Mouse (Mus musculus) CH12.LX (cell line): ENCODE measurements at regions not wholly inside any gene's neighbourhood (a gene's known extent, or its start where the extent isn't known, plus 50 kb on each side); places are given as distances from the start of the nearest gene placed in this dataset.
"Not testable (repeated sequence)": the region's sequence is repeated elsewhere in the genome, so short reads cannot be mapped to it uniquely, and the experiment has no call there.

Experiments
- DNase-seq: peaks from one replicate; pipeline ENCODE4 v3.0.0-alpha.2; 2013; ENCODE audit errors: extremely low read depth
- H3K27ac ChIP-seq: 2 replicates; pipeline ENCODE4 v1.5.1; 2012; ENCODE audit warnings: low read depth, mild to moderate bottlenecking, control low read depth, moderate library complexity; ENCODE audit not compliant: insufficient read depth
- H3K27me3 ChIP-seq: replicated peaks from 2 replicates; pipeline ENCODE3; 2012; ENCODE audit warnings: inconsistent platforms
- H3K36me3 ChIP-seq, 2 experiments: replicated peaks in 1 of 2; 2 replicates each; pipeline versions ENCODE3 to v1.6.1; 2012; ENCODE audit warnings: inconsistent platforms in 1 of 2, low read length in 1 of 2, mild to moderate bottlenecking in 1 of 2, mixed read lengths in 1 of 2, moderate library complexity in 1 of 2; ENCODE audit not compliant: control insufficient read depth in 1 of 2, insufficient read depth in 1 of 2
- H3K4me1 ChIP-seq, 2 experiments: 2 replicates each; pipeline ENCODE4 v1.6.1; 2012; ENCODE audit warnings: inconsistent platforms in 1 of 2, moderate library complexity in 1 of 2; ENCODE audit not compliant: insufficient read depth in 2 of 2, control insufficient read depth in 1 of 2
- H3K4me2 ChIP-seq: 2 replicates; pipeline ENCODE4 v1.6.1; 2012; ENCODE audit warnings: low read depth, mild to moderate bottlenecking, control low read depth; ENCODE audit not compliant: poor library complexity, insufficient read depth, severe bottlenecking
- H3K4me3 ChIP-seq, 3 experiments: fragments of 150-350 bp in 1 of 3; sonication (generic) in 1 of 3; replicated peaks in 1 of 3; 2 replicates each; pipeline versions ENCODE3 to v1.5.1; 2011 to 2012; ENCODE audit warnings: low read depth in 2 of 3, low read length in 2 of 3, mild to moderate bottlenecking in 2 of 3, moderate library complexity in 2 of 3, control low read depth in 1 of 3, improper control_type of control experiment in 1 of 3, inconsistent platforms in 1 of 3, mixed read lengths in 1 of 3; ENCODE audit not compliant: poor library complexity in 1 of 3
- H3K79me2 ChIP-seq: replicated peaks from 2 replicates; pipeline ENCODE4 v1.6.1; 2012; ENCODE audit warnings: mild to moderate bottlenecking, moderate library complexity; ENCODE audit not compliant: control insufficient read depth, poor library complexity, insufficient read depth, severe bottlenecking; ENCODE audit errors: extremely low read depth
- H3K9ac ChIP-seq: 2 replicates; pipeline ENCODE4 v1.6.1; 2012; ENCODE audit warnings: low read depth, mild to moderate bottlenecking, control low read depth, moderate library complexity; ENCODE audit not compliant: insufficient read depth
- H3K9me3 ChIP-seq: replicated peaks from 2 replicates; pipeline ENCODE3; 2012; ENCODE audit warnings: low read length, inconsistent platforms, mixed read lengths
- BHLHE40 ChIP-seq: IDR thresholded peaks from 2 replicates; pipeline ENCODE4 v1.6.1; 2011; ENCODE audit warnings: mild to moderate bottlenecking, low read depth, low read length, improper control_type of control experiment
- CHD2 ChIP-seq: IDR thresholded peaks from 2 replicates; pipeline ENCODE4 v1.6.1; 2011; ENCODE audit warnings: low read length, improper control_type of control experiment
- E2F4 ChIP-seq: IDR thresholded peaks from 2 replicates; pipeline ENCODE4 v1.6.1; 2011; ENCODE audit warnings: low read depth, low read length, improper control_type of control experiment; ENCODE audit not compliant: insufficient replicate concordance
- ELF1 ChIP-seq: IDR thresholded peaks from 2 replicates; pipeline ENCODE4 v1.6.1; 2014; ENCODE audit warnings: low read depth, mild to moderate bottlenecking, inconsistent platforms, low read length, improper control_type of control experiment
- EP300 ChIP-seq: IDR thresholded peaks from 2 replicates; pipeline ENCODE4 v1.6.1; 2011; ENCODE audit warnings: low read length, improper control_type of control experiment
- GABPA ChIP-seq: IDR thresholded peaks from 2 replicates; pipeline ENCODE4 v1.6.1; 2012; ENCODE audit warnings: low read depth, low read length, improper control_type of control experiment, inconsistent platforms; ENCODE audit not compliant: insufficient replicate concordance
- IRF4 ChIP-seq: IDR thresholded peaks from 2 replicates; pipeline ENCODE4 v1.6.1; 2014; ENCODE audit warnings: low read depth, mild to moderate bottlenecking, inconsistent platforms, low read length, improper control_type of control experiment
- JUND ChIP-seq: conservative IDR thresholded peaks from 2 replicates; pipeline ENCODE4 v1.6.1; 2011; ENCODE audit warnings: low read depth, low read length, improper control_type of control experiment
- MAFK ChIP-seq: IDR thresholded peaks from 2 replicates; pipeline ENCODE4 v1.6.1; 2011; ENCODE audit warnings: low read length, improper control_type of control experiment; ENCODE audit not compliant: insufficient replicate concordance
- MAX ChIP-seq: IDR thresholded peaks from 2 replicates; pipeline ENCODE4 v1.6.1; 2011; ENCODE audit warnings: low read length, improper control_type of control experiment
- MEF2A ChIP-seq: IDR thresholded peaks from 2 replicates; pipeline ENCODE4 v1.6.1; 2014; ENCODE audit warnings: low read depth, mild to moderate bottlenecking, inconsistent platforms, low read length, improper control_type of control experiment, borderline replicate concordance
- MXI1 ChIP-seq: IDR thresholded peaks from 2 replicates; pipeline ENCODE4 v1.6.1; 2011; ENCODE audit warnings: mild to moderate bottlenecking, low read depth, low read length, improper control_type of control experiment
- MYC ChIP-seq: IDR thresholded peaks from 2 replicates; pipeline ENCODE4 v1.6.1; 2011; ENCODE audit warnings: low read depth, mild to moderate bottlenecking, improper control_type of control experiment, low read length
- NELFE ChIP-seq: IDR thresholded peaks from 2 replicates; pipeline ENCODE4 v1.6.1; 2011; ENCODE audit warnings: low read depth, low read length, improper control_type of control experiment
- NRF1 ChIP-seq: IDR thresholded peaks from 2 replicates; pipeline ENCODE4 v1.6.1; 2014; ENCODE audit warnings: low read depth, mild to moderate bottlenecking, inconsistent platforms, low read length, improper control_type of control experiment, moderate library complexity
- POLR2A ChIP-seq: IDR thresholded peaks from 2 replicates; pipeline ENCODE4 v1.6.1; 2011; ENCODE audit warnings: low read depth, mild to moderate bottlenecking, improper control_type of control experiment, low read length
- RAD21 ChIP-seq: IDR thresholded peaks from 2 replicates; pipeline ENCODE4 v1.6.1; 2011; ENCODE audit warnings: low read depth, mild to moderate bottlenecking, low read length, improper control_type of control experiment, moderate library complexity
- RCOR1 ChIP-seq: conservative IDR thresholded peaks from 2 replicates; pipeline ENCODE4 v1.6.1; 2012; ENCODE audit warnings: low read depth, mild to moderate bottlenecking, inconsistent platforms, low read length, improper control_type of control experiment
- SIN3A ChIP-seq: IDR thresholded peaks from 2 replicates; pipeline ENCODE4 v1.6.1; 2012; ENCODE audit warnings: low read length, improper control_type of control experiment, inconsistent platforms
- SMC3 ChIP-seq: IDR thresholded peaks from 2 replicates; pipeline ENCODE4 v1.6.1; 2011; ENCODE audit warnings: low read depth, low read length, improper control_type of control experiment
- TCF12 ChIP-seq: IDR thresholded peaks from 2 replicates; pipeline ENCODE4 v1.6.1; 2014; ENCODE audit warnings: low read depth, mild to moderate bottlenecking, inconsistent platforms, low read length, improper control_type of control experiment
- USF1 ChIP-seq: IDR thresholded peaks from 2 replicates; pipeline ENCODE4 v1.6.1; 2014; ENCODE audit warnings: low read depth, mild to moderate bottlenecking, inconsistent platforms, low read length, improper control_type of control experiment
- USF2 ChIP-seq: conservative IDR thresholded peaks from 2 replicates; pipeline ENCODE4 v1.6.1; 2011; ENCODE audit warnings: low read depth, low read length, improper control_type of control experiment
- ZC3H11A ChIP-seq: IDR thresholded peaks from 2 replicates; pipeline ENCODE4 v1.6.1; 2012; ENCODE audit warnings: low read depth, mild to moderate bottlenecking, inconsistent platforms, low read length, improper control_type of control experiment
- ZKSCAN1 ChIP-seq: IDR thresholded peaks from 2 replicates; pipeline ENCODE4 v1.6.1; 2012; ENCODE audit warnings: low read depth, inconsistent platforms, low read length, improper control_type of control experiment, borderline replicate concordance
- ZNF384 ChIP-seq: IDR thresholded peaks from 2 replicates; pipeline ENCODE4 v1.6.1; 2012; ENCODE audit warnings: low read depth, low read length, improper control_type of control experiment, inconsistent platforms
- dilution Hi-C: fragments of 300-500 bp; cut with MboI; formaldehyde crosslinking; loops from 2 replicates; pipeline ENCODE4 v1.14.3; 2020; ENCODE audit warnings: low sequenced_read_pairs; ENCODE audit not compliant: extremely low pct_unique_long_range_greater_than_20kb, extremely low pct_ligation_motif_present
- in situ Hi-C: fragments of 300-500 bp; cut with MboI; formaldehyde crosslinking; loops from 3 replicates; pipeline ENCODE4 v1.14.3; 2019; ENCODE audit warnings: low sequenced_read_pairs, low pct_ligation_motif_present, low pct_unique_long_range_greater_than_20kb, mixed read lengths

GRCm38 (mm10) chr7:137583556-137583955 is 146.1 kb downstream of the Glrx3 start:
- Histone ChIP-seq H3K27ac (no peak overlapping the region), H3K27me3 (peaks cover 24% of the 10 kb centered on the region), H3K4me1 (no peaks in the 10 kb centered on the region), H3K9ac (no peak overlapping the region), H3K4me2 (no peak overlapping the region), H3K36me3 (no peaks in the 10 kb centered on the region), H3K9me3 (peaks cover 6% of the 10 kb centered on the region), H3K79me2 (no peaks in the 10 kb centered on the region), H3K4me3 (no peak overlapping the region)
- no peak for DNase-seq
- TF ChIP-seq NELFE (no peak), JUND (no peak), MYC (no peak), USF1 (no peak), CHD2 (no peak), MAFK (no peak), ZKSCAN1 (no peak), USF2 (no peak), MXI1 (no peak), RCOR1 (no peak), EP300 (no peak), TCF12 (no peak), NRF1 (no peak), SIN3A (no peak), MAX (no peak), GABPA (no peak)
- dilution Hi-C loops, result no loop called here
- in situ Hi-C loops, result no loop called here

- H3K4me3 ChIP-seq, H3K9ac ChIP-seq, in situ Hi-C loops, H3K36me3 ChIP-seq, H3K27ac ChIP-seq, H3K4me2 ChIP-seq, H3K79me2 ChIP-seq, H3K9me3 ChIP-seq, DNase-seq, dilution Hi-C loops, H3K4me1 ChIP-seq: not testable (repeated sequence)
- H3K27me3 ChIP-seq, result peaks cover 28% of the 10 kb centered on the region
Measured at GRCm38 (mm10) chr7:137584916-137585315, 147.5 kb downstream of the Glrx3 start.

- Histone ChIP-seq H3K36me3 (no peaks in the 10 kb centered on the region), H3K27ac (no peak overlapping the region), H3K9ac (no peak overlapping the region), H3K4me2 (peak overlapping the region; percentile 18; the same call in 1 of the 2 replicates), H3K79me2 (no peaks in the 10 kb centered on the region), H3K9me3 (peaks cover 7% of the 10 kb centered on the region), H3K4me3 (no peak overlapping the region), H3K4me1 (peaks cover 7 to 14% of the 10 kb centered on the region in 2 experiments), H3K27me3 (peaks cover 64% of the 10 kb centered on the region)
- dilution Hi-C loops (no loop called here), in situ Hi-C loops (no loop called here)
- peak; percentile 55 for DNase-seq
- TF ChIP-seq CHD2, result no peak
- no peak for TF ChIP-seq RCOR1
- no peak for TF ChIP-seq ZNF384
- no peak for TF ChIP-seq MAFK
- TF ChIP-seq ZKSCAN1, result no peak
- TF ChIP-seq E2F4, result no peak
- TF ChIP-seq NRF1, result no peak
- peak; percentile 75; the same call in 1 of the 2 replicates for TF ChIP-seq MYC
- no peak for TF ChIP-seq POLR2A
- no peak for TF ChIP-seq SMC3
- peak; percentile 90 for TF ChIP-seq MAX
- peak; percentile 47; the same call in 1 of the 2 replicates for TF ChIP-seq TCF12
- TF ChIP-seq MEF2A, result peak; percentile 83; the same call in 1 of the 2 replicates
- no peak for TF ChIP-seq ZC3H11A
- no peak for TF ChIP-seq RAD21
- peak; percentile 69; the same call in 1 of the 2 replicates for TF ChIP-seq MXI1
- TF ChIP-seq IRF4, result no peak
- TF ChIP-seq BHLHE40, result peak; percentile 63
- no peak for TF ChIP-seq ELF1
Measured at GRCm38 (mm10) chr7:137593570-137593969, 156.2 kb downstream of the Glrx3 start.
